Mouse (Mus musculus) c-Kit-positive CD71-positive TER-119-negative erythroid progenitor cells, embryonic 14.5 days (primary cell): ENCODE measurements at regions not wholly inside any gene's neighbourhood (a gene's known extent, or its start where the extent isn't known, plus 50 kb on each side); places are given as distances from the start of the nearest gene placed in this dataset.

Source experiments
- DNase-seq: peaks from one replicate; pipeline ENCODE4 v3.0.0-alpha.2; 2013; ENCODE audit warnings: low read depth

GRCm38 (mm10) chr4:81178782-81179135 is 263.9 kb downstream of the Mpdz start:
- DNase-seq, result peak; percentile 2

- DNase-seq, result no peak
Observed at GRCm38 (mm10) chr4:81216123-81216522, 226.5 kb downstream of the Mpdz start.

- DNase-seq, result no peak
Observed at GRCm38 (mm10) chr4:81217979-81218378, 224.6 kb downstream of the Mpdz start.

- DNase-seq, result no peak
Observed at GRCm38 (mm10) chr4:81222034-81222433, 220.6 kb downstream of the Mpdz start.

GRCm38 (mm10) chr4:81222468-81223175 is 220.0 kb downstream of the Mpdz start:
- DNase-seq, result no peak
